Mouse (Mus musculus): ENCODE data around the gene Ccdc65.

GRCm38 (mm10) chr15:98714230-98714652, 6.2 kb downstream of the Ccdc65 start:
- TF ChIP-seq EP300 (optimal IDR thresholded peaks at IDR 0.05) (no peak), CTCF (IDR thresholded peaks at IDR 0.05; ENCODE audit: low read depth) (no peak)
